Mouse (Mus musculus): ENCODE results near the gene Fmo6. TPM values are rescaled to one million over a fixed set of nuclear protein-coding genes. Genes with fewer than 3 reads are reported as not detected.
A peak's percentile ranks its signal among the peaks of the same experiment; 100 is the strongest.

Fmo6 gene
- polyA plus RNA-seq, 1 experiment, result not detected

- TF ChIP-seq CTCF (conservative IDR thresholded peaks at IDR 0.05; ENCODE audit: insufficient read depth, insufficient read length, low read depth, low read length), result no peak
- TF ChIP-seq POLR2A (IDR thresholded peaks at IDR 0.05; ENCODE audit: low read depth, low read length), result no peak
- H3K36me3 ChIP-seq (ENCODE audit: control insufficient read depth, insufficient read depth, low read length), result no peaks in the 10 kb centered on the region; the same call in 1 of the 2 replicates
- 44% methylated on average over 6 of the region's 6 CpGs for WGBS
- H3K27me3 ChIP-seq (replicated peaks; ENCODE audit: control insufficient read depth, insufficient read depth, low read length), result no peaks in the 10 kb centered on the region
- peaks cover 6% of the 10 kb centered on the region; the same call in 1 of the 2 replicates for H3K4me1 ChIP-seq (ENCODE audit: control insufficient read depth, insufficient read depth, low read length)
- peak overlapping the region; percentile 95 for H3K27ac ChIP-seq (ENCODE audit: insufficient read depth, low read depth, low read length)
- peak; percentile 77 for DNase-seq
- H3K4me3 ChIP-seq (ENCODE audit: insufficient read depth, low read depth, low read length), result no peak overlapping the region
These were observed 45.3 kb downstream of the Fmo6 start for GRCm38 (mm10) chr1:162891980-162892451.

- Histone ChIP-seq H3K27ac (ENCODE audit: insufficient read depth, low read depth, low read length) (no peak overlapping the region), H3K4me1 (ENCODE audit: control insufficient read depth, insufficient read depth, low read length) (peaks cover 10% of the 10 kb centered on the region; the same call in 1 of the 2 replicates), H3K36me3 (ENCODE audit: control insufficient read depth, insufficient read depth, low read length) (no peaks in the 10 kb centered on the region; the same call in 1 of the 2 replicates), H3K4me3 (ENCODE audit: insufficient read depth, low read depth, low read length) (no peak overlapping the region), H3K27me3 (replicated peaks; ENCODE audit: control insufficient read depth, insufficient read depth, low read length) (no peaks in the 10 kb centered on the region)
- WGBS, result 70% methylated on average over 12 of the region's 12 CpGs
- no peak for DNase-seq
- no peak for TF ChIP-seq CTCF (conservative IDR thresholded peaks at IDR 0.05; ENCODE audit: insufficient read depth, insufficient read length, low read depth, low read length)
- TF ChIP-seq POLR2A (IDR thresholded peaks at IDR 0.05; ENCODE audit: low read depth, low read length), result no peak
These were observed 48.7 kb downstream of the Fmo6 start for GRCm38 (mm10) chr1:162888646-162889045.

- H3K27me3 ChIP-seq (replicated peaks; ENCODE audit: control insufficient read depth, insufficient read depth, low read length), result no peaks in the 10 kb centered on the region
- peaks cover 10% of the 10 kb centered on the region; the same call in 1 of the 2 replicates for H3K4me1 ChIP-seq (ENCODE audit: control insufficient read depth, insufficient read depth, low read length)
- no peak overlapping the region for H3K27ac ChIP-seq (ENCODE audit: insufficient read depth, low read depth, low read length)
- no peak for DNase-seq
- no peaks in the 10 kb centered on the region; the same call in 1 of the 2 replicates for H3K36me3 ChIP-seq (ENCODE audit: control insufficient read depth, insufficient read depth, low read length)
- no peak for TF ChIP-seq CTCF (conservative IDR thresholded peaks at IDR 0.05; ENCODE audit: insufficient read depth, insufficient read length, low read depth, low read length)
- TF ChIP-seq POLR2A (IDR thresholded peaks at IDR 0.05; ENCODE audit: low read depth, low read length), result no peak
- no peak overlapping the region for H3K4me3 ChIP-seq (ENCODE audit: insufficient read depth, low read depth, low read length)
- WGBS, result 87% methylated on average over 7 of the region's 7 CpGs
These were observed 49.7 kb downstream of the Fmo6 start for GRCm38 (mm10) chr1:162887644-162888043.

GRCm38 (mm10) chr1:162886138-162886816 is 51.0 kb downstream of the Fmo6 start:
- H3K4me3 ChIP-seq (ENCODE audit: insufficient read depth, low read depth, low read length), result no peak overlapping the region
- H3K4me1 ChIP-seq (ENCODE audit: control insufficient read depth, insufficient read depth, low read length), result peaks cover 7% of the 10 kb centered on the region; the same call in 1 of the 2 replicates
- no peak for DNase-seq
- TF ChIP-seq POLR2A (IDR thresholded peaks at IDR 0.05; ENCODE audit: low read depth, low read length) (no peak), CTCF (conservative IDR thresholded peaks at IDR 0.05; ENCODE audit: insufficient read depth, insufficient read length, low read depth, low read length) (no peak)
- WGBS, result 54% methylated on average over 11 of the region's 11 CpGs
- no peaks in the 10 kb centered on the region for H3K27me3 ChIP-seq (replicated peaks; ENCODE audit: control insufficient read depth, insufficient read depth, low read length)
- no peak overlapping the region for H3K27ac ChIP-seq (ENCODE audit: insufficient read depth, low read depth, low read length)
- peaks cover 2% of the 10 kb centered on the region; the same call in 1 of the 2 replicates for H3K36me3 ChIP-seq (ENCODE audit: control insufficient read depth, insufficient read depth, low read length)

- H3K36me3 ChIP-seq (ENCODE audit: control insufficient read depth, insufficient read depth, low read length), result peaks cover 2% of the 10 kb centered on the region; the same call in 1 of the 2 replicates
- TF ChIP-seq CTCF (conservative IDR thresholded peaks at IDR 0.05; ENCODE audit: insufficient read depth, insufficient read length, low read depth, low read length), result no peak
- no peak for TF ChIP-seq POLR2A (IDR thresholded peaks at IDR 0.05; ENCODE audit: low read depth, low read length)
- no peak overlapping the region for H3K4me3 ChIP-seq (ENCODE audit: insufficient read depth, low read depth, low read length)
- peaks cover 4% of the 10 kb centered on the region; the same call in 1 of the 2 replicates for H3K4me1 ChIP-seq (ENCODE audit: control insufficient read depth, insufficient read depth, low read length)
- 64% methylated on average over 4 of the region's 4 CpGs for WGBS
- H3K27me3 ChIP-seq (replicated peaks; ENCODE audit: control insufficient read depth, insufficient read depth, low read length), result no peaks in the 10 kb centered on the region
- DNase-seq, result no peak
- no peak overlapping the region for H3K27ac ChIP-seq (ENCODE audit: insufficient read depth, low read depth, low read length)
These were observed 54.6 kb downstream of the Fmo6 start for GRCm38 (mm10) chr1:162882681-162883080.

GRCm38 (mm10) chr1:162879595-162880369 is 57.5 kb downstream of the Fmo6 start:
- Histone ChIP-seq H3K4me3 (ENCODE audit: insufficient read depth, low read depth, low read length) (no peak overlapping the region), H3K27me3 (replicated peaks; ENCODE audit: control insufficient read depth, insufficient read depth, low read length) (no peaks in the 10 kb centered on the region), H3K27ac (ENCODE audit: insufficient read depth, low read depth, low read length) (no peak overlapping the region), H3K4me1 (ENCODE audit: control insufficient read depth, insufficient read depth, low read length) (no peaks in the 10 kb centered on the region; the same call in 1 of the 2 replicates), H3K36me3 (ENCODE audit: control insufficient read depth, insufficient read depth, low read length) (peaks cover 2% of the 10 kb centered on the region; the same call in 1 of the 2 replicates)
- TF ChIP-seq POLR2A (IDR thresholded peaks at IDR 0.05; ENCODE audit: low read depth, low read length), result no peak
- peak; percentile 79 for TF ChIP-seq CTCF (conservative IDR thresholded peaks at IDR 0.05; ENCODE audit: insufficient read depth, insufficient read length, low read depth, low read length)
- WGBS, result 49% methylated on average over 11 of the region's 11 CpGs
- DNase-seq, result peak; percentile 74
